Mouse (Mus musculus) v-Abl transformed pro-B cells (cell line): ENCODE measurements around the gene Coq8b.

Experiments used
- in situ Hi-C, 2 experiments: fragments of 400-800 bp; cut with MboI; formaldehyde crosslinking; loops; one replicate each; pipeline ENCODE4 v1.15.1; 2025; ENCODE audit not compliant: unreplicated experiment in 2 of 2

Gene Coq8b

GRCm38 (mm10) chr7:27261888-27262287, 29.1 kb downstream of the Coq8b start:
- in situ Hi-C loops = no loop called here

GRCm38 (mm10) chr7:27264761-27265160, 31.9 kb downstream of the Coq8b start:
- in situ Hi-C loops = no loop called here

GRCm38 (mm10) chr7:27266515-27267128, 33.8 kb downstream of the Coq8b start:
- in situ Hi-C loops = no loop called here

- in situ Hi-C loops = no loop called here
Observed at GRCm38 (mm10) chr7:27271423-27271822, 38.6 kb downstream of the Coq8b start.

- in situ Hi-C loops = no loop called here
Observed at GRCm38 (mm10) chr7:27273739-27274351, 41.0 kb downstream of the Coq8b start.

- in situ Hi-C loops = loop anchor here (5.0 to 25.0 kb wide), 3 partner anchors 113 to 1513 kb away; partner anchors contain the start of gene Hnrnpul1 (in 2 of the 2)
Observed at GRCm38 (mm10) chr7:27274916-27275315, 42.1 kb downstream of the Coq8b start.

GRCm38 (mm10) chr7:27276021-27276420, 43.2 kb downstream of the Coq8b start:
- in situ Hi-C loops = loop anchor here (5.0 to 25.0 kb wide), 3 partner anchors 114 to 1514 kb away; partner anchors contain the start of gene Hnrnpul1 (in 2 of the 2)

- in situ Hi-C loops = loop anchor here (5.0 to 25.0 kb wide), 3 partner anchors 115 to 1515 kb away; partner anchors contain the start of gene Hnrnpul1 (in 2 of the 2)
Observed at GRCm38 (mm10) chr7:27277191-27277590, 44.4 kb downstream of the Coq8b start.

- in situ Hi-C loops = loop anchor here (25.0 kb wide), 2 partner anchors 494 to 1519 kb away; partner anchors contain the start of gene Hnrnpul1 (in 2 of the 2)
Observed at GRCm38 (mm10) chr7:27281717-27282116, 48.9 kb downstream of the Coq8b start.

GRCm38 (mm10) chr7:27282225-27282624, 49.4 kb downstream of the Coq8b start:
- in situ Hi-C loops = loop anchor here (25.0 kb wide), 2 partner anchors 495 to 1520 kb away; partner anchors contain the start of gene Hnrnpul1 (in 2 of the 2)

GRCm38 (mm10) chr7:27284865-27285697, 52.3 kb downstream of the Coq8b start:
- in situ Hi-C loops = loop anchor here (25.0 kb wide), 2 partner anchors 498 to 1523 kb away; partner anchors contain the start of gene Hnrnpul1 (in 2 of the 2)

- in situ Hi-C loops = loop anchor here (25.0 kb wide), 2 partner anchors 498 to 1523 kb away; partner anchors contain the start of gene Hnrnpul1 (in 2 of the 2)
Observed at GRCm38 (mm10) chr7:27285698-27286066, 52.9 kb downstream of the Coq8b start.

- in situ Hi-C loops = loop anchor here (25.0 kb wide), 2 partner anchors 501 to 1526 kb away; partner anchors contain the start of gene Hnrnpul1 (in 2 of the 2)
Observed at GRCm38 (mm10) chr7:27288732-27289131, 55.9 kb downstream of the Coq8b start.

- in situ Hi-C loops = loop anchor here (25.0 kb wide), 2 partner anchors 503 to 1528 kb away; partner anchors contain the start of gene Hnrnpul1 (in 2 of the 2)
Observed at GRCm38 (mm10) chr7:27290555-27290954, 57.7 kb downstream of the Coq8b start.

- in situ Hi-C loops = loop anchor here (25.0 kb wide), 2 partner anchors 505 to 1530 kb away; partner anchors contain the start of gene Hnrnpul1 (in 2 of the 2)
Observed at GRCm38 (mm10) chr7:27291795-27292466, 59.1 kb downstream of the Coq8b start.

GRCm38 (mm10) chr7:27295956-27296355, 63.1 kb downstream of the Coq8b start:
- in situ Hi-C loops = loop anchor here (25.0 kb wide), 2 partner anchors 509 to 1534 kb away; partner anchors contain the start of gene Hnrnpul1 (in 2 of the 2)

- in situ Hi-C loops = loop anchor here (25.0 kb wide), 2 partner anchors 509 to 1534 kb away; partner anchors contain the start of gene Hnrnpul1 (in 2 of the 2)
Observed at GRCm38 (mm10) chr7:27296518-27296917, 63.7 kb downstream of the Coq8b start.

- in situ Hi-C loops = loop anchor here (25.0 kb wide), 2 partner anchors 511 to 1536 kb away; partner anchors contain the start of gene Hnrnpul1 (in 2 of the 2)
Observed at GRCm38 (mm10) chr7:27298033-27298610, 65.3 kb downstream of the Coq8b start.

- in situ Hi-C loops = loop anchor here (25.0 kb wide), 2 partner anchors 512 to 1537 kb away; partner anchors contain the start of gene Hnrnpul1 (in 2 of the 2)
Observed at GRCm38 (mm10) chr7:27298816-27299215, 66.0 kb downstream of the Coq8b start.
